Comparison of ENCODE assay signal across 27 mouse cellular contexts in the genomic region with DNA sequence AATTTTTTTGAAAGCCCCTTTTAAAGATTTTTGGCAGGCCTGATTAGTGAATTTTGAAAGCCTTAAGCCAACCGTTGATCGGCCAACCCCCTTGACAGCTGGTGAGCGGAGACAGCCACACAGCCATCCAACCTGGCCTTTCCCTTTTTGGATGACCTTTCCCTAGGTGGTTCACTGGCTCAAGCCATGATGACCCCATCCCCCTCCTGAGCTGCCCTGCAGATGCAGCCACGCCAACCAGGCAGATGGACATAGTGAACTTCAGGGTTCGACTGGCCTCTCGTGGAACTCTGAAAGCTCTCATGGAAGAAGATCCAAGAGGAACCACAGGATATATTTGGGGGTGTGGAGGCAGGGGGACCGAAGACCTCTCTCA.
"Had no signal": no experiment of that assay in that cellular context is flagged by ENCODE, and none has a peak within 500 bp of the region (broad histone marks: within the 10 kb centered on the region; RNA-seq: fewer than 3 reads in every experiment).

No protein-coding gene starts in this region.

- H3K4me1 ChIP-seq: limb, embryonic 10.5 days; limb, embryonic 12.5 days; limb, embryonic 13.5 days; limb, embryonic 15.5 days; liver, embryonic 12.5 days; liver, embryonic 13.5 days; liver, embryonic 15.5 days; lung, embryonic 15.5 days; megakaryocyte, embryonic 14.5 days; midbrain, embryonic 15.5 days; neural tube, embryonic 12.5 days had no signal

- H3K4me3 ChIP-seq: limb, embryonic 10.5 days; limb, embryonic 12.5 days; limb, embryonic 13.5 days; limb, embryonic 15.5 days; liver, embryonic 12.5 days; liver, embryonic 13.5 days; liver, embryonic 15.5 days; lung, embryonic 15.5 days; megakaryocyte, embryonic 14.5 days; midbrain, embryonic 10.5 days; midbrain, embryonic 12.5 days; midbrain, embryonic 13.5 days; midbrain, embryonic 15.5 days; myocyte; neural tube, embryonic 12.5 days had no signal

- DNase-seq: liver; liver, embryonic 13.5 days; liver, postnatal 0 days; lung, adult 18-20 months; lung, adult 2 months; lung, embryonic 14.5 days; lung, postnatal 10 days; lung, postnatal 14 days; lung, postnatal 36 days; lung, postnatal 4 days; midbrain, embryonic 14.5 days had no signal

- H3K27ac ChIP-seq: limb, embryonic 10.5 days; limb, embryonic 12.5 days; limb, embryonic 13.5 days; limb, embryonic 15.5 days; liver, embryonic 12.5 days; liver, embryonic 13.5 days; liver, embryonic 14.5 days; liver, embryonic 15.5 days; lung, embryonic 15.5 days; macrophage; midbrain, embryonic 10.5 days; midbrain, embryonic 12.5 days; midbrain, embryonic 13.5 days; midbrain, embryonic 15.5 days; neural tube, embryonic 12.5 days had no signal

- H3K27me3 ChIP-seq: limb, embryonic 12.5 days; limb, embryonic 13.5 days; limb, embryonic 15.5 days; liver, embryonic 12.5 days; liver, embryonic 13.5 days; liver, embryonic 15.5 days; lung, embryonic 15.5 days; megakaryocyte, embryonic 14.5 days; midbrain, embryonic 12.5 days; midbrain, embryonic 13.5 days; midbrain, embryonic 15.5 days; neural tube, embryonic 12.5 days had no signal
